Mouse (Mus musculus) gastrocnemius, postnatal 14 days (tissue): ENCODE measurements at regions not wholly inside any gene's neighbourhood (a gene's known extent, or its start where the extent isn't known, plus 50 kb on each side); places are given as distances from the start of the nearest gene placed in this dataset.

Experiments
- DNase-seq: peaks from one replicate; pipeline ENCODE4 v3.0.0; 2021; ENCODE audit warnings: mixed read lengths
- intact Hi-C: fragments of 180-260 bp; cut with DNase I; formaldehyde crosslinking; loops from one replicate; pipeline ENCODE4 v1.15.1; 2025; ENCODE audit warnings: low total_unique reads

DNA sequence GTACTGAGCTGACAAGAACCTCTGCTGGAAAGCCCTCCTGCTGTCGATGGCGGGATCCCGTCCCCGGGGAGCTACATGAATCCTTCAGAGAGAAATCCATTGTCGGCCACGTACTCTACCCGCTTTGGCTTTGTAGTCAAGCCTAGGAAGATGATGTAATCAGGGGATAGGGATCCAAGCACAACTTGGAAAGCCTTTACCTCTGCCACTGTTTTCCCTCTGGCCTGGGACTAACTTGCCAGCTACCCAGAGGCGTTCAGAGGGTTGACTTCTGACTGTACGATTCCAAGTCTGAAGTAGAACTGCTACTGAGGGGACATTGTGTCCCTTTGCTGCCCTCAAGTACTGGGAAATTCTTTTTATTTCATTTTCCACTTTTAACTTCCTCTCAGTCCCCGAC is 110.2 kb upstream of the Nampt start:
- no peak for DNase-seq
- intact Hi-C loops: no loop called here

DNA sequence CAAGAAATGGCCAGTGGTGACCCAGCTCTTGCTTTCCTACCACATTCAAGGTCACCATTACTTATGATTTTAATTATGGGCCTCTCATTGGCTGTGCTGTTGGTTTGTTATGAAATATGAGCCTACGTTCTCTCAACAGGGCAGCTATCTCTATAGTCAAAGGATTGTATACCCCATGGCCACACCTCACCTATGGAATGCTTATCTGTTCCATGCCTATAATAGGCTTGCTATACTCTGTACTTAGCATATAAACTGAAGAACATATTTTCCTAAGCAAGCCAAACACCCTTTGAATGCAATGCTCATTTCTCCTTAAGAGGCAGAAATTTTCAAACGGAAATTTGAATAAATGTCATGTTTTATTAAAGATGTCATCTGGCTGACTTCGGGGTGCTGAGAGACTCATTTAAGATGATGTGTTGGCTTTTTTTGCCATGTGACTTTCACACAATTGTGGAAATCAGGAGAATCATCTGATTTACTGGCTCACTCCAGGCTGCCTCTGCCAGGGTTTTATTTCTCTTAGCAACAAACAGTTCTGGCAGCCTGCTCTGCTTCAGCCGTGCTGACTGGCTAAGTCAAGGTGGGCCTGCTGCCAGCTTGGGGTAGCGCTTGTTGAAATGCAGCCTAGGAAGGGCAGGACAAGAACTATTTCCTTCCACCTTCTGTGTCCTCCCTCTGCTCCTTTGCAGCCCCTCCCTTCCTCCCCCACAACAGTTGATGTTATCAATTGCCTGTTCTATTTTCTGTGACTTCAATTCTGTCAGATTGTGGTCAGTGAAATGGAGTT is 102.0 kb upstream of the Nampt start:
- intact Hi-C loops: no loop called here
- peak; percentile 76 for DNase-seq

DNA sequence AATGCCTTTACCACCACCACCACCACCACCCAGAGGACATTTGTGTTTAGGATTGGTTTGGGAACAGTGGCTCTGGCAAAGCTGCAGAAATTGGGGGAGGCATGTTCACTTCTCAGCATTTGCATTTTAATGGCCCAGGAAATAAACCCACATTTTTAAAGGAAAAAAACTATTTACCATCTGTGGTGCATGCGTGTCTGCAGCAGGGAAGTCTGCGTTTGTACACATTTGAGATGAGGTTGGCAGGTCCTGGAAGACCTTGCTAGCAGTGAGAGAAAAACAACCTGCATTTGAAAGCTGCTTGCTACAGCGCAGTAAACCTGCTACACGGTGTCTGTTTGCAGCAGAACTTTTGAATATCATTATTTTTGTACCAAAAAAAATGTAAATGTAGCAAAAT is 100.1 kb upstream of the Nampt start:
- no peak for DNase-seq
- intact Hi-C loops: no loop called here

DNA sequence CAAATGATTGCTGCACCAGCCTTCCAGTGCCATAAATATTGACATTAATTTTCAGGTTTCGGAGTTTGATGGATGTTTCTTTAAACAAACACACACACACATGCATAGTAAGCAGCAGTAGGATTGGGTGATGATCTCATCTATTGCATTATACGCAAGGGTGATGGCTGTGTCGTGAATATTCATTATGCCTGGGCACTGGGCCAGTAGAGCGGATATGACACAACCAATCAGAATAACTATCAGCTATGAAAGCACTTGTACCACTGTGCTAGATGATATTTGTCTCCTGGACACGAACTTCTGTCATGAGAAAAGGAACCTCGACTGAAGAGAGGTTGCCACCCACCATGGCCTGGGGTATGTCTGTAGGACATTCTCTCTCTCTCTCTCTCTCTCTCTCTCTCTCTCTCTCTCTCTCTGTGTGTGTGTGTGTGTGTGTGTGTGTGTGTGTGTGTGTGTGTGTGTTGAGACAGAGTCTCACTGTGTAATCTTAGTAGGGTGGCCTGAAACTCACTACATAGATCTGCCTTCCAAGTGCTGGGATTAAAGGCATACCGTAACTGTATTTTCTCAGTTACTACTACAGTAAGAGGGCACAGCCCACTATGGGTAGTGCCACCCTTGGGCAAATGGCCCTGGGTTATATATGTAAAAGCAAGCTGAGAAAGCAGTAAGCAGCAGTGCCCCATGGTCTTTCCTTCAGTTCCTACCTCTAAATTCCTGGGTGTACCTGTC is 94.7 kb upstream of the Nampt start:
- intact Hi-C loops: no loop called here
- DNase-seq: no peak

DNA sequence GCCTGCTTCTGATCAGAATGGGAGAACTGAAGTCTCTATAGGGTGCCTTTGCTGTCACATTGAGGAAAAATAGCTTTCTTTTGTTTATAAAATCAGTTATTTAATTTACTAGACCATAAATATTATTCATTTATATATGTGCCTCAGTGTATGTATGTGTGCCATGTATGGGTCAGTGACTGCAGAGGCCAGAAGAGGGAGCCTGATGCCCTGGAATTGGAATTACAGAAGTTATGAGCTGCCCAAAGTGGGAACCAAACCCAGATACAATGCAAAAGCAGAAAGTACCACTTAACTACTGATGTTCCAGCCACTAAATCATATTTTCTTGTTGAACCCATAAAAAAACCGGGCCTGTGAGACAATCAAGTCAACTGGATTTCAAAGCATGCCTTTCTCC is 91.8 kb upstream of the Nampt start:
- DNase-seq: no peak
- intact Hi-C loops: no loop called here

DNA sequence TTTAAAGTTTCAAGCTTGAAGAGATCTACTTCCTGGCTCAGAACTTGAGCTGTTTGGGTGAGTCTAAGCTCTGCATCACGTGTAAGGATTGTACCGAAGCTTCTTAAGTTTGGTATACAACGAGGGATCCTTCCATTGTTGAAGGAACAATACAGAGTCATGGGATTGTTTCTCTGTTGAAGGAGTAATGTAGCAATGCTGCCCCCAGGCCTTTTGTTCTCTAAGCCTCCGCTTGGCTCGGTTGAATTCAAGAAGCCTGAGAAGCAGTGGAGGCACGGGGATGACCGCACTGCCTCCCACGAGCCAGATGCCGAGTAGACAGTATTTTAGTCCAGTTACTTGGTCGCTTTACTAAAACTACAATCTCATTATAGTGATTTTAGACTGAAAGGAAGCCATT is 90.9 kb upstream of the Nampt start:
- no peak for DNase-seq
- intact Hi-C loops: no loop called here

DNA sequence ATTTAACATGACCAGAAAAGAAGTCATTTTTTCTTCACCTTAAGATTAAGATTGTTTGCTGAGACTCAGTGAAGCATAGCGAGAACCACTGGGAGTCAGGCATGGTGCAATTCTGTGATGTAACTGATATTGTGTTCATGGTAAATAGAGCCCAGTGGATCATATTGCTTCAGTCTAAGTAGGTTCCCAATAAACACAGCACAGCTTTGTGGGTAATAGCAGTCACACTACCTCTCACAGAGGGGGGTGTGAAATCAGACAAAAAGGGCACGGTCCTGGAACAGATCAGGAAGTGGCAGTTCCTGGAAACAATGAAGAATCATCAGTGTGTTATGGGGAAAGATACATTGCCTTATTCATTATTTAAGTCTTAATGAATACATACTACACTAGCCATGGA is 84.1 kb upstream of the Nampt start:
- intact Hi-C loops: no loop called here
- no peak for DNase-seq

DNA sequence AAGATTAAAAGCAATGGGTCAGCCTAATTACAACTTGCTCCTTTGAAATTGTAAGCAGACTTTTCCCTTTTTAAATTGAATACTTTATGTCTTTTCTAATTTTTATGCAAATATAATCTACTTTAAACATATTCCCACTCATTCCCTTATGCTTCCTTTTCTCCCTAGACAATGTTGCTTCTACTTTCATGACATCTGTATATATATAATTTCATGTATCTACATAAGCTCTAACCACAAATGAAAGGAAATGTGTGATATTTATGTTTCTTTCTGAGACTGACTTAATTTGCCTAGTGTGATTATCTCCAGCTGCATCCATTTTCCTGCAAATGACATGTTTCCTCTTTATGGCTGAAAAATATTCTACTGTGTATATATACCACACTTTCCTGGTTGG is 77.9 kb upstream of the Nampt start:
- intact Hi-C loops: no loop called here
- DNase-seq: no peak

DNA sequence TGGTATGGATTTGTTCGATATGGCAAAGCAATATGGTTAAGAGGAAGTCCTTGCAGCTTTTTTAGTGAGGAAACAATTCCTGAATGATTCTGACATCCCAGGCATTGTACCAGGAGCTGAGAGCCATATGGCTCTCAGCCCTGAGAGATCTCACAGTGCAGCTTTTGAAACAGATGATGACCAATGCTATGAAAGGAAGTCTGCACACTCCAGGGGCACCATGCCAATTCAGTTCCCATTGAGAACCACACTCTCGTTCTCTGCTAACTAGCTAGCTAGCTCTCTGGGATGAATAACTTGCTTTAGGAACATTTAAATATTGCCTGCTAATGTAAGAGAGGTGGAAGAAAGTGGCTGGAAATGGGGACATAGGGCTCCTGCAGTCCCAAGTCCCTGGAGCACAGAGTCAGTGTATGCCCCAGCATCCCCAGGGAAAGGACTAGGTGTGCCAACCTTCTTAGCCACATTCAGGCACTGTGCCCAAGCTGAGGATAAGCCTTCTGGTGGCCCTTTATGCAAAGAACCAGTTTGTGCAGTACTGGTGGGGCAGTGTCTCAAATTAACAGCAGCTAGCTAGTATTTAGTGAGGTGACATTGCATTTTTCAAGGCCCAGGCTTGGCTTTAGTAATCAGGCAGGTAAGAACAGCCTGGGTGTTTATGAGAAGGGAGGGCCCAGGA is 61.8 kb upstream of the Nampt start:
- DNase-seq: peak; percentile 16

DNA sequence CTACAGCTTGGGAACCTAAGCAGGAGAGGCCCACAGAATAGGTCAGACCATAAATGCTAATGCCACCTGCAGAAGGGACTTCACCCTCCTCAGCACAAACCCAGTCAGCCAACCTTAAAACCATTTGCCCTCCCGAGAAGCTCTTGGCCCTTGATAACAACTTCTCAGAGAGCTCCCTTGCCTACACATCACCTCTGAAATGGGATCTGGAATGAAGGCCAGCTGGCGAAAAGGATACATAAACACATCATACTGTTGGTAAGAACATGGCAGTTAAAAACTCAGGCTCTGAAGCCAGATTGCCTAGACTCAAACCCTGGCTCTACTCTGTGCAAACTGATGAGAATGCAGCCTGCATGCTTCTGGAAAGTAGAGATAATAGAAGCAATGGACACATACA is 61.2 kb upstream of the Nampt start:
- DNase-seq: no peak
- intact Hi-C loops: no loop called here

More for the DNA sequence above, 61.8 kb upstream of the Nampt start:
- intact Hi-C loops: no loop called here

DNA sequence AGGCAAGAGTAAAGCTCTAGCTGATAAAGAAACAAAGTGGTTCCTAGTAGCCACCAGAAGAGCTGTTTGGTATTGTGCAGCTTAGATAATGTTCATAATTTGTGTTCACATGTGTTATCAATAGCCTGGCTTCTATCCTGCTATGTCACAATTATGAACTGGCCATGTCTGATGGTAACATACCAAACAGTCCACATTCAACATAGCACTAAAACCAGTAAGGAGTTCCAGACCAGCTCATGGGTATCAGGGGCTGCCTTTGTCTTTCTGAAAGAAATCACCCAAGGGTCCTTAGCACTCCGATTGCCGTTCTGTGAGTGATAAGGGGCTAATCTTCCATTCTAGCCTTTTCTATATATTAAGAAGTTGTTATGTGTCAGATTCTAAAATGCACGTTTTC is 58.7 kb upstream of the Nampt start:
- intact Hi-C loops: no loop called here

DNA sequence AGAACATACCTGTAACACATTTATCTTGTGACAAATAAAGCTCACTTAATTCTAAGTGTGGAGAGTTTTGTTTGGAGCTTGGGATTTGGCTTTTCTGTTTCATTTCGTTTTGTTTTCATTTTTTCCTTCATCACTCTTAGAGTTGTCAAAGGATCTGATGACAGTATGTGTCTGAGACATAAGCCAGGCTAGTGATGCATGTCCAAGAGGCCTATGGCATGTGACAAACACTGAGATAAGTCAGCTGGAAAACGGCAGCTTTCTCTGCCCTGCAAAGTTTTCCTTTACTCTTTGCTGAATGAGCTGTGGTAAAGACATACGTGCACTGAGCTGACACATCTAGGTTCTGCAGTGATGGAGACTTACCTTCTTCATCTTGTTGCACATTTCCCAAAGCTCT is 58.3 kb upstream of the Nampt start:
- DNase-seq: no peak
- intact Hi-C loops: no loop called here

More for the DNA sequence above, 58.7 kb upstream of the Nampt start:
- DNase-seq: no peak

DNA sequence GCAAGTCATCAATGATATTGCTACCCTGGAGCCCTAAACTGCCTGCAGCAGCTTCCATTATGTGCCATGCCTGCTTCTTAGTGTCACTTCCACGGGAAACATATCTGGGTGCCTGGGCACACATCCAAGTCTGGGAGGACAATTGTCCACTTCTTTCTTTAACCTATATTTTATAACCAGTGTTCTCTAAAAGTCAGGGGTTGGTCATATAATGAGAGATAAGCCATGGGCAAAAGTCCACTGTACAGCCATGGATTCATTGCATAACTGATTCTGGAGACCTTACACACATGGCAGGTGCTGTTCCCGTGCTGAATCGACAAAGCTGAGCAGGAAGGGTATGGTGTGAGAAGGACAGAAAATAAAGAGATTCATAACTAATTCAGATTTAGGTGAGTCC is 55.1 kb upstream of the Nampt start:
- intact Hi-C loops: no loop called here
- DNase-seq: no peak

DNA sequence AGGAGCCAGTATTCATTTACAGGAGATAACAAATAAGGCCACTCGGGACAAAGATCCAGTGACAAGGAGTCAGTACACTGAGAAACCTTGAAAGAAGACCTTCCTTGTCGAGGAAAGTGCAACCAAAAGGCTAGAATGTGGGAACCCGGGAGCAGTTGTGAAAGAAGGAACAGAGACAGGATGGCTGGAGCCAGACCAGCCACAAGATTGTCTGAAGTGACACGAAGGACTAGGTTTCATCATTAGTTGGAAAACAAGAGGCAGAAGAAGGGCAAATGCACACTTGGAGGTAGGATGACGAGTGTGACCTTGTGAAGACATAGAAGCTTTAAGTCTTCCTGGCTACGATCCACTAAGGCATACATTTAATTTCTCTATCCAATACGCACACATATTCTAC is 54.6 kb upstream of the Nampt start:
- no peak for DNase-seq
- intact Hi-C loops: no loop called here

DNA sequence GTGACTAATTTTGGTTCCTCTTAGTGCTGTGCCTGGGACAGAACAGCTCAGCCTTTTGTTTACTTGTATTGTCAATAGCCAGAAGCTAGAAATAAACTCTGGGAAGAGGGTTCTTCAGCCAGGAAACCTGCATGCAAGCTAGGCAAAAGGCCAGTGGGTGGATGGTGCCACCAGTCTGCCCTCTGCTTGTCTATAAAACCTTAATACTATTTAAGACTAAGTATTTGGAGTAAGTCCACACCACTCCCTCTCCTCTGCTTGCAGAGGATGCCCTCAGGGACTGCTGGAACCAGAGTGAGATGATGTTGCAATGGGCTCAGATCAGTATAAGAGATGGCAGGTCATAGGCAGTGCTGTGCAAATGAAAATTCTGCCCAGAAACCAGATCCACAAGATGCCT is 53.5 kb upstream of the Nampt start:
- intact Hi-C loops: no loop called here
- no peak for DNase-seq

DNA sequence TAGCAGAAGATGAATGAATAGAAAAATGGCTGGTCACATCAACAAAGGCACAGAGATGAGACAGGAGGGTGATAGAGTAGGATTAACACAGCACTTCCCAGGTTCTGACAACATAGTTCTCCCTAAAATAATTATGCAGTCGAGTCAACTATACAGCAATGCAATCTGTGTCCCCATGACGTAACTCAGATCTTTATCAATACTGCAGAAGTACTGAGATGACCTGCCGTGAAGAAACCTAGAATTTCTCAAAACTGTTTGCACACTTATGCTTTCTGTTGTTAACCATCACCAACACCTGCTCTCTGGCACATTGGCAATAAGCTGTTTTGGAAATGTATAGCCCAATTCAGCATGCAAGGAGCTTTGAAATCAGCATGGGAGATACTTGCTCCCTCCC is 52.8 kb upstream of the Nampt start:
- intact Hi-C loops: no loop called here

DNA sequence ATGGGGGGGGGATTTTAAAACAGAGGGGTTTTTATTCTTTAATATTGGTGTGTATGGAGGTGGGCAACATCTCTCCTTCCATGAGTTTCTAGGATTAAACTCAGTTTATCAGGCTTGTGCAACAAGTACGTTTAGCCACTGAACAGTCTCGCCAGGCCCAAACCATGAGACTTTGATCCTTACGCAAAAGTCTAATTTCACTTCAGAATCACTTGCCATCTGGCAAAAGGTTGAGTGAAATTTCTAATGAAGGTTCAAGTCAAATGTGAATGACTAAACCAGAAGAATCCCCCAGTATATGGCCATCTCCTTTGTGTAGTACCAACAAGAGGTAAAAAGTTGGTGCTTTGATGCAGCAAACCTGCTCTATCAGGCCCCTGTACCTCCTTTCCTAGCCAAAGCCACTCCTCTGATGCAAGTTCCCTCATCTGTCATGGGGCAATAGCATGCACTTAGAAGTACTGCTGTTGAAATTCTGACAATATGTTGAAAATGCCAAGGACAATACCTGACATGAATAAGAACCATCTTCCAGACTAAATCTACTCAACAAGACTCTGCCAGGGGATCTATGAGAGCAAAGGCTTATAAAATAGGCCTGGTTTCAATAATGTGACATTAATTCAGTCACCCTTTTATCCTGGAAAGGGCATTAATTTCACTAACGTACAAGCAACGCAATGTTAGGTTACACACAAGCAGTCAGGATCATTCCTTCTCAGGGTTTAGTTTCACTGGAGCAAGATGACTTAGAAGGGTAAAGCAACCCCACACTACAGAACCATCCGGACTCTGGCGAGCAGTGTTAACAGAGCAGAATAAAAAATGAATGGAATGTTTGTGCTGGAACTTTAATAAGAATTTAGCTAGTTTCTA is 51.9 kb upstream of the Nampt start:
- intact Hi-C loops: no loop called here
- DNase-seq: no peak

More for the DNA sequence above, 52.8 kb upstream of the Nampt start:
- DNase-seq: no peak

DNA sequence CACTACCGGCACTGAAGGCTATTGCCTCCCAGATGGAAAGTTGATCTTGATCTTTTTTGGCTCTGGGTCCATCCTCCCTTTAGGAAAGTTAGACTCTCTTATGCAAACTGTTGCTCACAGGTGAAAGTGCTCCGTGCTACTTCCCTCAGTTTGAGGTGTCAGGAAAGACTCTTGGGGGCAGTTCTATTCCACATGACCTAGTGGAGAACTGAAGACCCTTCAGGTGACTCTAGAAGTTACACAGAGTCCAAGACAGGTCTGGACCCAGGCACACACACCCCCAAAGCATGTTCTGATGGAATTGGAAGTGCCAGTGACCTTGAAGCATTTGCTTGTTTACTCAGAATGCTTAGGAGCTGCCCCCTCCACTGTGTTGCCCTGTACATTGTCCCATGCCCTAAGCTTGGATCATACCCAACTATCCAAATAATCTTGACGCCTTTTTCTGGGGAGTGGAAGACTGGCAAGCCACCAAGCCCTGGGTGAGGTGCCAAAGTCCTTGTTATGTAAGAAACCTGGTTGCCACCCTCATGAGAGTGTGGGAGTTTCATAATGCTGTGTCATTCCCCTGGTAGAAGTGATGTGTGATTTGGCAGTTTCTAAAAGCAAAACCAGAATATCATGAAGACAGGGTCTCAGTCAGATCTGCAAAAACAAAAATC is 51.1 kb upstream of the Nampt start:
- no peak for DNase-seq
- intact Hi-C loops: no loop called here
